Mouse (Mus musculus): ENCODE results near the gene Cacnb4. TPM values are rescaled to one million over a fixed set of nuclear protein-coding genes. Genes with fewer than 3 reads are reported as not detected.

Cacnb4 gene
- total and polyA plus RNA-seq, 3 experiments = 0.16 to 0.61 (median 0.29) TPM

GRCm38 (mm10) chr2:52570781-52571180, 105.8 kb downstream of the Cacnb4 start:
- no peak for DNase-seq
- H3K4me3 ChIP-seq = no peak overlapping the region
- 63% methylated on average over 5 of the region's 5 CpGs for WGBS
- H3K79me2 ChIP-seq (replicated peaks; ENCODE audit: control insufficient read depth, insufficient read depth, low read length) = no peaks in the 10 kb centered on the region
- TF ChIP-seq POLR2A (IDR thresholded peaks at IDR 0.05; ENCODE audit: insufficient read depth, low read depth, low read length) = no peak
- TF ChIP-seq EP300 (IDR thresholded peaks at IDR 0.05; ENCODE audit: insufficient read depth, low read depth, low read length) = no peak
- TF ChIP-seq CTCF (IDR thresholded peaks at IDR 0.05) = no peak
- no peaks in the 10 kb centered on the region for H3K27me3 ChIP-seq (ENCODE audit: control insufficient read depth, insufficient read depth, low read length)
- no peaks in the 10 kb centered on the region; the same call in 1 of the 2 replicates for H3K36me3 ChIP-seq (ENCODE audit: control insufficient read depth, insufficient read depth, low read length)
- intact Hi-C loops (cut with DNase I) = loop anchor here (5.0 kb wide), 1 partner anchor 148 kb away; the partner anchor contains the start of gene Arl5a
- H3K27ac ChIP-seq = no peak overlapping the region
- no peak overlapping the region for H3K9ac ChIP-seq (ENCODE audit: low read depth, low read length)
- peaks cover 1% of the 10 kb centered on the region for H3K4me1 ChIP-seq (ENCODE audit: control insufficient read depth, insufficient read depth, low read length)

GRCm38 (mm10) chr2:52570171-52570570, 106.5 kb downstream of the Cacnb4 start:
- no peak for DNase-seq
- H3K79me2 ChIP-seq (replicated peaks; ENCODE audit: control insufficient read depth, insufficient read depth, low read length) = no peaks in the 10 kb centered on the region
- TF ChIP-seq CTCF (IDR thresholded peaks at IDR 0.05) (no peak), EP300 (IDR thresholded peaks at IDR 0.05; ENCODE audit: insufficient read depth, low read depth, low read length) (no peak), POLR2A (IDR thresholded peaks at IDR 0.05; ENCODE audit: insufficient read depth, low read depth, low read length) (no peak)
- WGBS = 41% methylated on average over 11 of the region's 11 CpGs
- H3K27me3 ChIP-seq (ENCODE audit: control insufficient read depth, insufficient read depth, low read length) = no peaks in the 10 kb centered on the region
- H3K4me3 ChIP-seq = no peak overlapping the region
- no peaks in the 10 kb centered on the region; the same call in 1 of the 2 replicates for H3K36me3 ChIP-seq (ENCODE audit: control insufficient read depth, insufficient read depth, low read length)
- intact Hi-C loops (cut with DNase I) = loop anchor here (5.0 kb wide), 1 partner anchor 148 kb away; the partner anchor contains the start of gene Arl5a
- H3K4me1 ChIP-seq (ENCODE audit: control insufficient read depth, insufficient read depth, low read length) = peaks cover 1% of the 10 kb centered on the region
- H3K9ac ChIP-seq (ENCODE audit: low read depth, low read length) = no peak overlapping the region
- no peak overlapping the region for H3K27ac ChIP-seq

- Histone ChIP-seq H3K27me3 (ENCODE audit: control insufficient read depth, insufficient read depth, low read length) (no peaks in the 10 kb centered on the region), H3K79me2 (replicated peaks; ENCODE audit: control insufficient read depth, insufficient read depth, low read length) (no peaks in the 10 kb centered on the region), H3K4me3 (no peak overlapping the region), H3K27ac (peak overlapping the region; percentile 22; the same call in 1 of the 2 replicates), H3K9ac (ENCODE audit: low read depth, low read length) (no peak overlapping the region), H3K4me1 (ENCODE audit: control insufficient read depth, insufficient read depth, low read length) (peaks cover 1% of the 10 kb centered on the region), H3K36me3 (ENCODE audit: control insufficient read depth, insufficient read depth, low read length) (no peaks in the 10 kb centered on the region; the same call in 1 of the 2 replicates)
- 73% methylated on average over 3 of the region's 3 CpGs for WGBS
- DNase-seq = no peak
- no peak for TF ChIP-seq CTCF (IDR thresholded peaks at IDR 0.05)
- intact Hi-C loops (cut with DNase I) = no loop called here
Measured at GRCm38 (mm10) chr2:52568131-52568530, 108.5 kb downstream of the Cacnb4 start.

- DNase-seq = peak in 1 of 2 experiments; percentile 40
- 28% methylated on average over 3 of the region's 3 CpGs for WGBS
- intact Hi-C loops (cut with DNase I) = no loop called here
- Histone ChIP-seq H3K79me2 (replicated peaks; ENCODE audit: control insufficient read depth, insufficient read depth, low read length) (no peaks in the 10 kb centered on the region), H3K27me3 (ENCODE audit: control insufficient read depth, insufficient read depth, low read length) (no peaks in the 10 kb centered on the region), H3K9ac (ENCODE audit: low read depth, low read length) (no peak overlapping the region), H3K27ac (no peak overlapping the region; the same call in 1 of the 2 replicates), H3K4me1 (ENCODE audit: control insufficient read depth, insufficient read depth, low read length) (peaks cover 1% of the 10 kb centered on the region), H3K4me3 (no peak overlapping the region), H3K36me3 (ENCODE audit: control insufficient read depth, insufficient read depth, low read length) (no peaks in the 10 kb centered on the region; the same call in 1 of the 2 replicates)
- TF ChIP-seq CTCF (IDR thresholded peaks at IDR 0.05) (peak; percentile 34), EP300 (IDR thresholded peaks at IDR 0.05; ENCODE audit: insufficient read depth, low read depth, low read length) (0 out of 2 replicates have a peak, but pooled peaks have one; percentile 16), POLR2A (IDR thresholded peaks at IDR 0.05; ENCODE audit: insufficient read depth, low read depth, low read length) (no peak)
Measured at GRCm38 (mm10) chr2:52567421-52567820, 109.2 kb downstream of the Cacnb4 start.

- no peak overlapping the region for H3K4me3 ChIP-seq
- TF ChIP-seq EP300 (IDR thresholded peaks at IDR 0.05; ENCODE audit: insufficient read depth, low read depth, low read length) = no peak
- no peak for TF ChIP-seq CTCF (IDR thresholded peaks at IDR 0.05)
- no peak for TF ChIP-seq POLR2A (IDR thresholded peaks at IDR 0.05; ENCODE audit: insufficient read depth, low read depth, low read length)
Measured at GRCm38 (mm10) chr2:52563277-52563676, 113.4 kb downstream of the Cacnb4 start.

GRCm38 (mm10) chr2:52562356-52562755, 114.3 kb downstream of the Cacnb4 start:
- H3K79me2 ChIP-seq (replicated peaks; ENCODE audit: control insufficient read depth, insufficient read depth, low read length) = no peaks in the 10 kb centered on the region
- H3K27ac ChIP-seq = no peak overlapping the region
- 89% methylated on average over 3 of the region's 3 CpGs for WGBS
- no peaks in the 10 kb centered on the region for H3K36me3 ChIP-seq (ENCODE audit: control insufficient read depth, insufficient read depth, low read length)
- no peak overlapping the region for H3K4me3 ChIP-seq
- no peak overlapping the region for H3K9ac ChIP-seq (ENCODE audit: low read depth, low read length)
- H3K27me3 ChIP-seq (ENCODE audit: control insufficient read depth, insufficient read depth, low read length) = no peaks in the 10 kb centered on the region
- TF ChIP-seq POLR2A (IDR thresholded peaks at IDR 0.05; ENCODE audit: insufficient read depth, low read depth, low read length) (no peak), EP300 (IDR thresholded peaks at IDR 0.05; ENCODE audit: insufficient read depth, low read depth, low read length) (no peak)
- no peaks in the 10 kb centered on the region for H3K4me1 ChIP-seq (ENCODE audit: control insufficient read depth, insufficient read depth, low read length)
- intact Hi-C loops (cut with DNase I) = no loop called here
- no peak for DNase-seq

More at GRCm38 (mm10) chr2:52563277-52563676, 113.4 kb downstream of the Cacnb4 start:
- H3K79me2 ChIP-seq (replicated peaks; ENCODE audit: control insufficient read depth, insufficient read depth, low read length) = no peaks in the 10 kb centered on the region
- H3K9ac ChIP-seq (ENCODE audit: low read depth, low read length) = no peak overlapping the region
- intact Hi-C loops (cut with DNase I) = no loop called here
- no peaks in the 10 kb centered on the region for H3K36me3 ChIP-seq (ENCODE audit: control insufficient read depth, insufficient read depth, low read length)
- 77% methylated on average over 5 of the region's 5 CpGs for WGBS
- H3K27ac ChIP-seq = no peak overlapping the region
- no peaks in the 10 kb centered on the region for H3K27me3 ChIP-seq (ENCODE audit: control insufficient read depth, insufficient read depth, low read length)
- no peak for DNase-seq
- H3K4me1 ChIP-seq (ENCODE audit: control insufficient read depth, insufficient read depth, low read length) = no peaks in the 10 kb centered on the region

Measured in heart, adult 2 months (tissue).